Mouse (Mus musculus): ENCODE results near the gene Rars2. TPM values are rescaled to one million over a fixed set of nuclear protein-coding genes. Genes with fewer than 3 reads are reported as not detected.

Rars2 gene
- polyA plus RNA-seq, 1 experiment = 13.7 TPM

GRCm38 (mm10) chr4:34702231-34702630, 87.5 kb downstream of the Rars2 start:
- TF ChIP-seq POLR2A (IDR thresholded peaks at IDR 0.05; ENCODE audit: control insufficient read depth, low read depth, low read length) = no peak
- no peak for TF ChIP-seq CTCF (IDR thresholded peaks at IDR 0.05; ENCODE audit: control insufficient read depth, insufficient read depth, insufficient replicate concordance, low read depth, low read length)
- Histone ChIP-seq H3K36me3 (ENCODE audit: control insufficient read depth, insufficient read depth, low read length) (no peaks in the 10 kb centered on the region), H3K4me1 (ENCODE audit: control insufficient read depth, insufficient read depth, low read length) (no peaks in the 10 kb centered on the region), H3K4me3 (ENCODE audit: control insufficient read depth, low read depth, low read length) (no peak overlapping the region), H3K27me3 (ENCODE audit: control insufficient read depth, insufficient read depth, low read length) (no peaks in the 10 kb centered on the region), H3K27ac (ENCODE audit: control insufficient read depth, insufficient read depth, low read depth, low read length) (no peak overlapping the region)

- Histone ChIP-seq H3K27me3 (ENCODE audit: control insufficient read depth, insufficient read depth, low read length) (no peaks in the 10 kb centered on the region), H3K4me1 (ENCODE audit: control insufficient read depth, insufficient read depth, low read length) (no peaks in the 10 kb centered on the region), H3K4me3 (ENCODE audit: control insufficient read depth, low read depth, low read length) (no peak overlapping the region), H3K36me3 (ENCODE audit: control insufficient read depth, insufficient read depth, low read length) (no peaks in the 10 kb centered on the region), H3K27ac (ENCODE audit: control insufficient read depth, insufficient read depth, low read depth, low read length) (no peak overlapping the region)
- TF ChIP-seq POLR2A (IDR thresholded peaks at IDR 0.05; ENCODE audit: control insufficient read depth, low read depth, low read length) (no peak), CTCF (IDR thresholded peaks at IDR 0.05; ENCODE audit: control insufficient read depth, insufficient read depth, insufficient replicate concordance, low read depth, low read length) (no peak)
Observed at GRCm38 (mm10) chr4:34703029-34703428, 88.3 kb downstream of the Rars2 start.

- Histone ChIP-seq H3K4me3 (ENCODE audit: control insufficient read depth, low read depth, low read length) (no peak overlapping the region), H3K27me3 (ENCODE audit: control insufficient read depth, insufficient read depth, low read length) (no peaks in the 10 kb centered on the region), H3K4me1 (ENCODE audit: control insufficient read depth, insufficient read depth, low read length) (no peaks in the 10 kb centered on the region), H3K27ac (ENCODE audit: control insufficient read depth, insufficient read depth, low read depth, low read length) (no peak overlapping the region), H3K36me3 (ENCODE audit: control insufficient read depth, insufficient read depth, low read length) (no peaks in the 10 kb centered on the region)
- TF ChIP-seq POLR2A (IDR thresholded peaks at IDR 0.05; ENCODE audit: control insufficient read depth, low read depth, low read length) (no peak), CTCF (IDR thresholded peaks at IDR 0.05; ENCODE audit: control insufficient read depth, insufficient read depth, insufficient replicate concordance, low read depth, low read length) (no peak)
Observed at GRCm38 (mm10) chr4:34707248-34707647, 92.5 kb downstream of the Rars2 start.

GRCm38 (mm10) chr4:34708127-34708526, 93.4 kb downstream of the Rars2 start:
- TF ChIP-seq POLR2A (IDR thresholded peaks at IDR 0.05; ENCODE audit: control insufficient read depth, low read depth, low read length) = no peak
- TF ChIP-seq CTCF (IDR thresholded peaks at IDR 0.05; ENCODE audit: control insufficient read depth, insufficient read depth, insufficient replicate concordance, low read depth, low read length) = no peak
- Histone ChIP-seq H3K4me1 (ENCODE audit: control insufficient read depth, insufficient read depth, low read length) (no peaks in the 10 kb centered on the region), H3K4me3 (ENCODE audit: control insufficient read depth, low read depth, low read length) (no peak overlapping the region), H3K36me3 (ENCODE audit: control insufficient read depth, insufficient read depth, low read length) (no peaks in the 10 kb centered on the region), H3K27ac (ENCODE audit: control insufficient read depth, insufficient read depth, low read depth, low read length) (no peak overlapping the region), H3K27me3 (ENCODE audit: control insufficient read depth, insufficient read depth, low read length) (no peaks in the 10 kb centered on the region)

Other genes with a start within 250 kb of the Rars2 start
- gene Akirin2, start 64.0 kb upstream of the Rars2 start, polyA plus RNA-seq (2012; rRNA removed) = 108 and 109 TPM in 2 replicates
- gene Orc3, start within 50 bp of the Rars2 start, polyA plus RNA-seq (2012; rRNA removed) = 11.9 and 14.1 TPM in 2 replicates
- gene Slc35a1, start 72.5 kb downstream of the Rars2 start, polyA plus RNA-seq (2012; rRNA removed) = 3.1 and 4.5 TPM in 2 replicates
- 456 and 463 TPM in 2 replicates for gene Cfap206, start 115.2 kb downstream of the Rars2 start, polyA plus RNA-seq (2012; rRNA removed)
- gene Gm136, start 141.3 kb downstream of the Rars2 start, polyA plus RNA-seq (2012; rRNA removed) = 14.8 and 18.3 TPM in 2 replicates
- 45.9 and 51.0 TPM in 2 replicates for gene Smim8, start 163.5 kb downstream of the Rars2 start, polyA plus RNA-seq (2012; rRNA removed)